Mouse (Mus musculus) kidney, postnatal 4 days (tissue): ENCODE data around the gene P2ry14.

Source experiments
- DNase-seq, 2 experiments: peaks; one replicate each; pipeline ENCODE4 v3.0.0; 2021; ENCODE audit warnings: mixed read lengths in 2 of 2

P2ry14 gene

DNA sequence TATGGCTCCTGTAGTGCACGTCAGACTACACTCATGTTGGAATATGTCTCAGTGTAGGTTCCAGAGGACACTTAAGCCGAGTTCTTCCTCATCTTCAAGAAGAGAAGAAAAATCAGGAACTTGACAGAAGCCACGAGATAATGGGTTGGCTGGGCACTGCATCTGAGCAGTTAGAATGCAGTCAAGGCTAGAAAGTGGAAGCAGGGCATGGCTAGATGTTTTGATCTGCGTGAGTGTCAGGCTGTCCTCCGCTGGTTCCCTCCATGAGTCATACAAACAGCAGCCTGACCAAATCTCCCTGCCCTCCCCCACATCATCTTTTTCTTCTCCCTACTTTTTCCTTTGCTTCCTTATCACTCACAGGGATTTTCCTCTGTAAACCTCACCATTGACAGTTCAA lies at the start of gene P2ry14:
TSS of gene P2ry14 (minus strand) at position 195 of the 400 bp plus-strand sequence.
- DNase-seq, result no peak

DNA sequence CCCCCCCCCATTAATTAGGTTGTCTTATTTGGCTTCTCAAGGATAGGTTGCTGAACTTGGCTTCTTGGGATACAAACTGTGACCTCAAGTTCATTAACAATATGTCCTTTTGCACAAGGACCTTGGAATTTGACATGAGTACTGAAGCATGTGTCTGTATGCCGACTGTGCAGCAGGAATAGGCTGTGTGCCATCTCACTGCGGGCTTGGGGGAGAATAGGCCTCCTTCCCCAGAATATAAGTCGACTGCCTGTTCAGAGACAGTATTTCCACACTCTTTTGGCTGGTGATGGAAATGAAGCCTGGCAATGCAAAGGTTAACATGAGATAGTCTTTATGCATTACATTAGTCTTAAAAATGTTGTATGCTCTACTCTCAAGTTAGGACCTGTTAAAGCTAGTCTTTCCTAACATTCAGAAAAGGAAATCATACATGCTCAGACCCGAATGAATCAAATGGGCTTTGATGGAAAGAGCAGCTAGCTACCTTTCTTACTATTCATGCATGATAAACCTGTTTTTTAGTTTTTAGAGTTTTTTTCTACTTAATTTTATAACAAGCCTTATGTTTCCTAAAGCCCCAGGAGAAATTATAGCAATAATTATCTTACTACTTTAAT lies 44.0 kb upstream of the P2ry14 start:
- no peak for DNase-seq

DNA sequence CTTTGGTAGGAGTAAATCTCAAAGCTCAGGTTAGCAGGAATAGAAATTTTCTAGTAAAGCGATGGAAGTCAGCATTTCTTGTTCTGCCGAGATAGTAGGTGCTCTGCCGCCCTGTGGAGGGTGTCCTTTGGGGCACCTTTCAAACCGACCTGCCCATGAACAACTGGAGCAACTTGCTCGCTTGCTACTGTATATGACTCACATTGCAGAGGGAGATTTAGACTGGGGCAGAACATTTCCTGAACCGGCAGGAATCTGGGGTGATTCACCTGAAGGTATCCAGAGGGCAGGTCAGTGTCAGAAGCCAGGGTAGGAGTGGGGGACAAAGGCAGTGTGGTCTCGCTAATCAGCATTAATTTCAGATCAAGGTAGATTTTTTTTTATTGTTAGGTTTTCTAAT lies 41.5 kb upstream of the P2ry14 start, which contains the start of gene Gpr87:
TSS of gene Gpr87 (minus strand) at position 167 of the 400 bp plus-strand sequence.
- no peak for DNase-seq

DNA sequence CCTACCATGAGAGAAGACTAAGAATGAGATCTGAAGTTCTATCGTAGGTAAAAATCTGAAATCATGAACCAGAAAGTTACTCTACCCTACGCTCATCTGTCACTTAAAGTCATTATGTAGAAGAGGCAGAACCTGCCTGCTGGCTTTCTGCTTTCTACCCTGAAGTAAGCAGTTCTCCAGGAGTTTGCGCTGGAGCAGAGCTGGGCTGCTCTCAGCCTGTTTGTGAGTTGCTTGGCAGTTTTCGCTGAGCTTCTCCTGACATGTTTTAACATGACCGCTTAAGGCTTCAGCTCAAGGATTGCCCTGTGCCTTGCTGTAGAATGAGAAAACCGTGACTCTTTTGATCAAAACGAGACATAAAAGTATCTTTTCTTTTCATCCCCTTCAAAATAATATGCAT lies 40.7 kb upstream of the P2ry14 start:
- DNase-seq, result no peak

GRCm38 (mm10) chr3:59191674-59192073 lies 38.3 kb upstream of the P2ry14 start:
- no peak for DNase-seq

- DNase-seq, result no peak
Measured at GRCm38 (mm10) chr3:59187336-59187735, 33.9 kb upstream of the P2ry14 start.

- DNase-seq, result no peak
Measured at GRCm38 (mm10) chr3:59185662-59186061, 32.2 kb upstream of the P2ry14 start.

GRCm38 (mm10) chr3:59182129-59182528 lies 28.7 kb upstream of the P2ry14 start:
- DNase-seq, result no peak

DNA sequence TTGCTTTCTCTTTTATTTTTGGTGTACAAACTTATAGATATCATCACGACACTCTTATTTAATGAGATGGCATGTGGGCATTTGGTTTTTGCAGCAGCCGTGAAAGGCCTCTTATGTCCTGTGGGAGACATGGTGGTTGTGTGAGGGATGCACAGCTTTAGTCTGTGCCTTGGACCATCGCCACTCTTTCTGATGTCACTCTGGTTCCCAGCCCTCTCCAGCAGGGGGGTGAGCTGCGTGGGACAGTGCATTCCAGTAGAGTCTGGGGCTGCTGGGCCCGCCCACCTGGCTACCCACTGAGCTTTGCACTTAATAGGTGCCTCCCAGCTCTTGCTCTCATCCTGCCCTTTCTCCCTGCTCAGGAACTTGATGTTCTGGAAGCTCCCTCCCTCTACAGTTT lies 27.7 kb upstream of the P2ry14 start:
- peak in 1 of 2 experiments; percentile 25 for DNase-seq

DNA sequence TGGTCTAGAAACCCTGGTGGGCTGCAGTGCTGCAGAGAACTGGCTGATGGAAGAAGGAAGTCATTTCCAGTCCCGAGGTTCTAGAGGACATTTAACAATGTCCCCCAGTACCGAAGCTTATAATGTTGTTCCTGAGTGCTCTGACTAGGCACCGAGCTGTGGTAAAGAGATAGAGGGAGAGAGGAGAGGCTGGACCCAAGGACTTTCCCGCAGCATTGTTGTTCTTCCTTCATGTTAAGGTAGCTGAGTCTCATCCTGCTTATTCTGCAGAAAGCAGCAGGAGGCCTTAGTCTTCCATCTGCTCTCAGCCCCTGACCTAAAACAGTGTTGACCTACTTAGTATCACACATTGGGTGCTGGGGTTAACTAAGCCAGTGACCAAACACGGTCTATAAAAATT lies 23.5 kb upstream of the P2ry14 start:
- DNase-seq, result no peak

GRCm38 (mm10) chr3:59175234-59175633 lies 21.8 kb upstream of the P2ry14 start:
- DNase-seq, result peak; percentile 52 to 67

DNA sequence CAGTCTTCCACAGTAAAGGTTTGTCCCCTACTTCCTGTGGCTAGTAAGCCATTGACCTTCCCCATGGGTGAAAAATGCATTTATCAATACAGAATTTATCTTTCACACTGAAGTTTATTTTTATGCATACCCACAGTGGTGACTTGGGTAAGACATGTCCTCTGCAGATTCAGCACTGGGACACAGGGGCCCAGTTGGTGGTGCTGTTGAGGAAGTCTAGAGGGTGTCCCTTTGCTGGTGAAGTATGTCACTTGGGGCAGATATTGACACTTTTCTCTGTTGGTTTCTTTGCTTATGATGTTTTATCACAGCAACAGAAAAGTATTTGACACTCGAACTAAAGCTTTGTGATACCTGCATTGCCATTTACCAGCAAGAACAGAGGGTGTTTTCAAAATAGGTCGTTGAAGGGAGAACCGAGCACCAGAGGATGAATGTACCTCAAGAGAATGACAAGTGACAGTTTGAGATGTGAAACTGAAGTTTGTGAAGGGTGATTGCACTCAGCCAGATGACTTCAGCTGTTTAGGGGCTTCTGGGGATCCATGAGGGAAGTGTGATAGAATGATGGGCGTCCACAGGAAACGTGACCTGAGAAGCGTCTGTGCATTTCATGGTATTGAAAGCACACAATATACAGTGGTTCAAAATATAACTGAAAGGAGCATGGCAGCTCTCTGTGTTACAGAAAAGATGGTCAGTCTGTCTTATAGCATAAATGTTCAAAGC lies 21.2 kb upstream of the P2ry14 start:
- no peak for DNase-seq

- peak; percentile 13 to 38 for DNase-seq
Measured at GRCm38 (mm10) chr3:59169921-59170627, 16.7 kb upstream of the P2ry14 start.

- no peak for DNase-seq
Measured at GRCm38 (mm10) chr3:59169215-59169614, 15.8 kb upstream of the P2ry14 start.

DNA sequence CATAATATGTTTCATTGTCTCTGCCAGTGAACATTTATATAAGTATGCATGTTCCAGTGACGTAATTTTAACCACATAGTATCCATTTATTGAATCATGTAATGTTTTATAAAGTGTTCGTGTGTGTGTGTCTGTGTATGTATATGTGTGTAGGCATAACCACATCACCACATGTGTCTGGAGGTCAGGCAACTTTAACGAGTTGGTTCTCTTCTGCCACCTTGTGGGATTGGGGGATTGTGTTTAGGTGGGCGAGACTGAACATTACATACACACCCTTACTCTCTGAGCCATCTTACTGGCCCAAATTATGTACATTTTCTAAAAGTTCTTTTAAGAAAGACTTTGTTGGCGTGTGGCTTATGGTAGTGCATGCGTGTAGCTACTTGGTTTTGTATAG lies 15.1 kb upstream of the P2ry14 start:
- no peak for DNase-seq

- no peak for DNase-seq
Measured at GRCm38 (mm10) chr3:59167417-59168054, 14.1 kb upstream of the P2ry14 start.

GRCm38 (mm10) chr3:59160465-59160864 lies 7.0 kb upstream of the P2ry14 start:
- DNase-seq, result no peak

- DNase-seq, result no peak
Measured at GRCm38 (mm10) chr3:59157048-59157447, 3.6 kb upstream of the P2ry14 start.

DNA sequence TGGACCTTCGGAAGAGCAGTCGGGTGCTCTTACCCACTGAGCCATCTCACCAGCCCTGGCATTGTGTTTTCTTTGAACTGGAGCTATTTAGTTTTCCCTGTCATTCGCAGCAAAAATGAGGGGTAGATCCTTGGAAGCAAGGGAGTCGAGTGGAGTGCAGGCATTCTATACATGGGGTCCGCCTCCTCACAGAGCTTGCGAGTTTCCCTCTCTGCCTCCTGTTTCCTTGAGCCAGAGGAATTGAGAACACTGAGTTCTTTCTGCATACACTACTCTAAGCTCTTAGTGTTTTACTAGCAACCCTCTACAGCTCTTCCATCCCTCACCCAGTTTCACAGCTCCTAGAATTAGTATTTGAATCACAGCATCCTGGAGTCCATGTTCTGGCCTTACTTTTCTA lies 2.0 kb upstream of the P2ry14 start:
- no peak for DNase-seq

- DNase-seq, result no peak
Measured at GRCm38 (mm10) chr3:59154888-59155287, 1.5 kb upstream of the P2ry14 start.

GRCm38 (mm10) chr3:59150624-59151023 lies 2.8 kb downstream of the P2ry14 start:
- DNase-seq, result no peak

GRCm38 (mm10) chr3:59149646-59150045 lies 3.8 kb downstream of the P2ry14 start:
- no peak for DNase-seq

GRCm38 (mm10) chr3:59145194-59145593 lies 8.2 kb downstream of the P2ry14 start:
- no peak for DNase-seq
